Mouse (Mus musculus) forelimb bud, embryonic 11.5 days (tissue): ENCODE data around the gene Nmnat2.

Experiments used
- DNase-seq: peaks from one replicate; pipeline ENCODE4 v3.0.0-alpha.2; 2012; ENCODE audit warnings: low read depth, low spot score

Nmnat2 gene

GRCm38 (mm10) chr1:153093172-153093571 lies 138.4 kb downstream of the Nmnat2 start:
- DNase-seq, result no peak

- no peak for DNase-seq
Measured at GRCm38 (mm10) chr1:153093581-153093980, 138.8 kb downstream of the Nmnat2 start.

- no peak for DNase-seq
Measured at GRCm38 (mm10) chr1:153094226-153095076, 139.7 kb downstream of the Nmnat2 start.

- no peak for DNase-seq
Measured at GRCm38 (mm10) chr1:153095328-153095727, 140.5 kb downstream of the Nmnat2 start.

- peak; percentile 76 for DNase-seq
Measured at GRCm38 (mm10) chr1:153095826-153096727, 141.3 kb downstream of the Nmnat2 start.

GRCm38 (mm10) chr1:153097017-153097675 lies 142.4 kb downstream of the Nmnat2 start:
- DNase-seq, result no peak

GRCm38 (mm10) chr1:153098586-153098985 lies 143.8 kb downstream of the Nmnat2 start:
- no peak for DNase-seq

GRCm38 (mm10) chr1:153100912-153101311 lies 146.1 kb downstream of the Nmnat2 start:
- DNase-seq, result no peak

GRCm38 (mm10) chr1:153101327-153101880 lies 146.6 kb downstream of the Nmnat2 start:
- DNase-seq, result peak; percentile 42

- DNase-seq, result no peak
Measured at GRCm38 (mm10) chr1:153102296-153103185, 147.7 kb downstream of the Nmnat2 start.

- no peak for DNase-seq
Measured at GRCm38 (mm10) chr1:153103186-153103554, 148.4 kb downstream of the Nmnat2 start.

GRCm38 (mm10) chr1:153104804-153105203 lies 150.0 kb downstream of the Nmnat2 start:
- no peak for DNase-seq

GRCm38 (mm10) chr1:153107866-153108265 lies 153.1 kb downstream of the Nmnat2 start:
- no peak for DNase-seq

GRCm38 (mm10) chr1:153109346-153109745 lies 154.6 kb downstream of the Nmnat2 start:
- DNase-seq, result no peak

- DNase-seq, result no peak
Measured at GRCm38 (mm10) chr1:153109836-153110235, 155.0 kb downstream of the Nmnat2 start.

GRCm38 (mm10) chr1:153111596-153111995 lies 156.8 kb downstream of the Nmnat2 start:
- no peak for DNase-seq

- no peak for DNase-seq
Measured at GRCm38 (mm10) chr1:153115315-153115714, 160.5 kb downstream of the Nmnat2 start.

GRCm38 (mm10) chr1:153120544-153120943 lies 165.8 kb downstream of the Nmnat2 start:
- DNase-seq, result no peak

GRCm38 (mm10) chr1:153121320-153121719 lies 166.5 kb downstream of the Nmnat2 start:
- DNase-seq, result no peak

GRCm38 (mm10) chr1:153122764-153123163 lies 168.0 kb downstream of the Nmnat2 start:
- DNase-seq, result no peak

GRCm38 (mm10) chr1:153124502-153124901 lies 169.7 kb downstream of the Nmnat2 start:
- DNase-seq, result no peak
